Mouse (Mus musculus) cerebellum, adult 2 months (tissue): ENCODE data around the gene R3hdm2.

Experiments used
- CTCF ChIP-seq: fragments of 200-500 bp; IDR thresholded peaks from 2 replicates; pipeline ENCODE4 v1.5.1; 2011; ENCODE audit warnings: low read depth, mild to moderate bottlenecking, control low read depth, low read length, moderate library complexity, borderline replicate concordance; ENCODE audit not compliant: insufficient read depth
- POLR2A ChIP-seq: fragments of 200-500 bp; IDR thresholded peaks from 2 replicates; pipeline ENCODE4 v1.6.1; 2011; ENCODE audit warnings: low read length, control low read depth, borderline replicate concordance; ENCODE audit not compliant: insufficient read depth

GRCm38 (mm10) chr10:127339683-127340576, 40.2 kb upstream of the R3hdm2 start:
- TF ChIP-seq CTCF (no peak), POLR2A (no peak)
